Mouse (Mus musculus) cerebellum, adult 8-10 months (tissue): ENCODE measurements at regions not wholly inside any gene's neighbourhood (a gene's known extent, or its start where the extent isn't known, plus 50 kb on each side); places are given as distances from the start of the nearest gene placed in this dataset.

Experiments used
- DNase-seq: peaks from one replicate; pipeline ENCODE4 v3.0.0; 2022

GRCm38 (mm10) chr1:35429471-35429870 lies 579.7 kb downstream of the Plekhb2 start:
- DNase-seq: no peak

DNA sequence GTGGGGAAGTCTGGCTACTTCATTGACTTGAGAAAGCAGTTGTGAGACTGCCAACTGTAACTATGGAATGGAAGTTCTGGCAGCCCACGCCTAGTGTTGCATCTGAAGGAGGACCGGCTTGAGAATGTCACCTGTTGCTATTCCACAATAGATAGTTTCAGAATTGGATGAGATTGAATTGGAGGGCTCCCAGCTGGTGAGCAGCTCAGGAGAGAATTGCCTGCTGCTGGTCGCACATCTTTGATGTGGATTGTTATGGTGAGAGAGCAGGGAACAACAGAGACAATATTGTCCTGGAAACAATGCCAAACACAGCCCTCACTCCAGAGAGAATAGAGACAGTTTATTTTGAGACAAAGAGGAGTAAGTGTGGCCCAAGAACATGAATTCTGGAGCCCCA lies 585.9 kb downstream of the Plekhb2 start:
- no peak for DNase-seq

DNA sequence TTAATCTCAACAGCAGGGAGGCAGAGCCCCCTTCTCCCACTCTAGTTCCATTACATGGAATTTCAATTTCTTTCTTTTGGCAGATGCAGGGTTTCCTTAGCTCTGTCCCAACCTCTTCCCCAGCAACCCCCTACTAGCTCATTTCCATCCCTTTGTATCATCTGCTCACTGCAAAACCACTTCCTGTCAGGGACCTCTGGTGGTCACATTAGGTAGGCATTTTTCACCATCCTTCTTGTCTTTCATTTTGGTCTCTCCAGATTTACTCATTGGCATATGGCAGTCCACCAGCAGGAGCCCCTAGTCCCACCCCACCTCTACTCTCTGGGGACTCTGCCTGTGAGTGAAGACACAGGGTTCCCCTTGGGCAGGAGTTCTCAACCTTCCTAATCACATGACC lies 597.6 kb downstream of the Plekhb2 start:
- no peak for DNase-seq

GRCm38 (mm10) chr1:35452441-35453107 lies 602.8 kb downstream of the Plekhb2 start:
- DNase-seq: no peak

DNA sequence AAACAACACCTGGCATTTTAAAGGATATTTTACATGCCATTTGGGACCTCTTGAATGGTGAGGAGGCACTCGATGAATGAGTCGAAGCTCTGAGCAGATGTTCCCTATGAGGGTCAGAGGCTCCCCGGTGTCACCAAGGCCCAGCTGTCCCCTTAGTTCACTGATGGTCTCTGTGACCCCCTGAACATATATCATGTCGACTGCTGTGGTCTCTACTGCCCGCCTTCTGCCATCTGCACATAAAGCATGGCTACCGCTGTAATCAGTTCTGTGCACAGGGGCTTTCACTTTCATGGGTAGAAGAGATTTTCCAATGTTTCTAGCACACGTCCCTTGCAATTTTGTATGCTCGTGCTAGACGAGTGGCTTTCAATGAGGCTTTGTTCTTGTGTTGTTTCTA lies 607.8 kb downstream of the Plekhb2 start:
- DNase-seq: no peak

GRCm38 (mm10) chr1:35465081-35465480 lies 603.1 kb upstream of the Hs6st1 start:
- no peak for DNase-seq

DNA sequence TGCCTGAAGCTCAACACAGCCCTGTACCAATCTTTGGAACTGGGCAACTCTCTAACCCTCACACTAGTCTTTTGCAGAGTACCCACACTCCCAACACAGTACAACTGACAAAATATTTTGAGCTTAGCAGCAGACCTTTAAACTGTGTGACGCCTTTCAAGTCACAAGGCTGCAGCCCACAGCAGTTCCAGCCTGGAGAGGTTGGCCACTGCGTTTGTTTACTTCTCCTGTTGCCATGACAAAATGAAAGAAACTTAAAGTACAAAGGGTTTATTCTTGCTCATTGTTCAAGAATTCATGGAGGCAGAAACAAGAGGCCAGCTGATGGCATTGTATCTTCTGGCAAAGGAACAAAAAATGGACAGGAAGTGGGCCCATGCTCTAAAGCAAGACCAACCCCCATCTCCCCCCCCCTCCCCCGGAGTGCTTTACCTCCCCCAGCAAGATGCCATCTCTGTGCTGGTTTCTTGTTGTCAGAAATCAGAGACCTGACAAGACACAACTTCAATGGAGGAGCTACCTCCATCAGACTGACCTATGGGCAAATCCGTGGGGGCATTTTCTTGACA lies 598.9 kb upstream of the Hs6st1 start:
- no peak for DNase-seq

DNA sequence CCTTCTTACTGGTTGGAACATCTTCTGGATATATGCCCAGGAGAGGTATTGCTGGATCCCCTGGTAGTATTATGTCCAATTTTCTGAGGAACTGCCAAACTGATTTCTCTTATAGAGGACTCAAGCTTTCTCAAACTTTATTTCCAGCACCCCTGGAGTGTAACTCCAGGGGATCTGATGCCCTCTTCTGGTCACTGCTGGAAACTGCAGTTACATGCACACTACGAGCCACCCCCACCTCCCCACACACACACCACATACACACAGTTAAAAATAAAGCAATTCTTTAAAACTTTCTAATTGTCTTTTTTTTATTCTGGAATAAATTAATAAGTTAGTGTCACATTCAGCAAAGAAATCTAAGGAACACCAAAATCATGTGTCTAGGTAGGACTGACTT lies 589.9 kb upstream of the Hs6st1 start:
- no peak for DNase-seq

- no peak for DNase-seq
Measured at GRCm38 (mm10) chr1:35495963-35496362, 572.2 kb upstream of the Hs6st1 start.

DNA sequence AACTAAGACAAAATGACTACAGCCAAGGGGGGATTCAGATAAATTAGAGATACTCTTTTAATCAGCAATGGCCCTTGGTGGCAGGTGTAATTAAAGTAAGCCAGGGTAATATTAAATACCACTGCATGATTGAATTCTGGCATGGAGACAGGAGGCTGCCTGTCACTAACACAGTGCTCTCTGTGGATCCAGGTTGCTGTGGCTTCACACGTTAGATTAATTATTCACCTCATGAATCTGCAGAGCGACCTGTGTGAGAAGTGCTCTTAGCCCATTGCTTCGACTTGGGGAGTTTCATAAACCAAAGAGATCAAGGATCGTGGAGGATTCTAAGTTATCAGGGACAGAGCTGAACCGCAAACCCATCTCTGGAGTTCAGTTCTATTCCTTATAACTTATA lies 545.2 kb upstream of the Hs6st1 start:
- DNase-seq: no peak

- no peak for DNase-seq
Measured at GRCm38 (mm10) chr1:35523790-35524362, 544.3 kb upstream of the Hs6st1 start.

DNA sequence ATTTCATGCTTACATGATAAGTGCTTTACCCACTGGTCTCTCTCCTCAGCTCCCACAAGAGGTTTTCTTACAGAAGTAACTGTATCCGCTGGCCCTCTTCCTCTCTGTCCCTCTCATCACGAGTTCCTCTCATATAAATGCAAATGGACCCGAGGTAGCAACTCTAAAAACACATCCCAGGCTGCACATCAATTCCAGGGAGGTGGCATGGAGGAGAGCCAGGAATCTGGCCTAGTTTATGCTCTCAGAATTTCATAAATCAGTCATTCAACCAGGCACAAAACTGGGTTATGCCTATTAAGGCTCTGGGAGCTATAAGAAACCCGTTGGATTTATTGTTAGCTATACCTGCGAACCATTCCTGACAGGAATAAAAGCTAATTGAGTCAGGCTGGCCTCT lies 543.4 kb upstream of the Hs6st1 start:
- DNase-seq: no peak

- DNase-seq: no peak
Measured at GRCm38 (mm10) chr1:35527750-35528476, 540.3 kb upstream of the Hs6st1 start.

DNA sequence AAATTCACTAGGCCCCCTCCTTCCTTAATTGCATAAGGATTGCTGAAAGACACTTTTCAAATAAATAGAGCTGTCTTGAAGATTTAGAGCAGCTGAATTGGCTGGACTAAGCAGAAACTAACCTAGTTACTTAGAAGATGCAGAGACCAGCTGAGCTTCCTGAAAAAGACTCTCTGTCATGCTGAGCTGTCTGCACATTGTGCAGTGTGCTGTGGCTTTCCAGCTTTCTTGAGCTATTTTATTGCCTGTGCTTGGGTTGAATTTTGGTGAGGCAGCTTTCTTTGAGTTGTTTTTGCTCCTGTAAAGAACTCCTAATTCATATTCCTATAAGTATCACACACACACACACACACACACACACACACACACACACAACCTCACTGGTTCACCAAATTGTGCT lies 532.7 kb upstream of the Hs6st1 start:
- no peak for DNase-seq

DNA sequence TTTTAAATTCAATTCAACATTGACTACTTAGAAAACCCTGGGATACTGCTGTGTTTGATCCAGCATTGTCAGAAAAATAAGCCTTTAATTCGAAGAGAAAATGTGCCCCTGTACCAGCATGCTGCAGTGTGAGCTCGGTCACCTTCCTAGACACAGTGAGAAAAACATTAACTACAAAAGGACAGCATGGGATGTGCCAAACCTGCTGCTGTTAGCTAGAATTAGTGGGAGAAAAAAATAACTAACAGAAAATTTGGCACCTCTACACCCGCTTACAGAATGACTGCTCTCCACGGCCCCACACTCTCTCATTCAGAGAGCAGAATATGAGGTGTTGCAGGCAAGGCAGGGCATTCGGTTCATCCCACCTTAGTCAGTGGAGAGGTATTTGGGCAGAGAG lies 531.9 kb upstream of the Hs6st1 start:
- no peak for DNase-seq

GRCm38 (mm10) chr1:35548845-35549244 lies 519.4 kb upstream of the Hs6st1 start:
- no peak for DNase-seq

DNA sequence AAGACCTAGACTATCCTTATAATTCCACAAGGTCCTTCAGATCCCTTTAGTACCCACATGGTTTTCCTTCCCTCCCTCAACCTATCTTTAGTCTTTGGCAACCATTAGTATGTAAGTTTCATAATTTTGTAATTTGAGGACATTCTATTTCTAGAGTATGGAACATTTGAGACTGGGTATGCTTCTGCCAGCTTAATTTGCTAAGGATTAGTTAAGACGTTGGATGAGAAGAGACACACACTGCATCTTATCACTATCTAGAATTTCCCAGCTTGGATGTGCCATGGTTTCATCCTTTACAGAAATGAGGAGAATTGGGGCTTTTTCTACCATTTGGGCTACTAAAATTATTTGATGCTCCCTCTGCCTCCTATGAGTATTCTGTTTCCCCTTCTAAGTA lies 516.7 kb upstream of the Hs6st1 start:
- no peak for DNase-seq

- peak; percentile 5 for DNase-seq
Measured at GRCm38 (mm10) chr1:35562786-35563185, 505.4 kb upstream of the Hs6st1 start.

DNA sequence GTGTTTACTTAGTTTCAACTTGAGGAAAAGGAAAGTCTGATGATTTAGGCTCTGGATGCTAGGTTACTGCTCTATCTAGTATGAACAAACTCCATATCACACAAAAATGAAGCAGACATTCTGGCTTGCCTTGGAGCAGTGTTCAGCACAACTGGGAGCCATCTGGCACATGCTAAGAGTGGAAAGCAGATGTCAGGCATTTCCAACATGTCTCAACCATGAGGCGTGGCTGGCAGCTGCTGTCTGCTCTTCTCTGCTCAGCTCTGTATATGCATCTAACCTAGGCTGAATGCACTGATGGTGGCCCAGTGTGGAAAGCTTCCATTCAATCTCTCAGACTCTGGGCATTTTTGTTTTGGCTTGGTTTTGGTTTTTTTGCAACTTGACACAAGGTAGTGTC lies 493.0 kb upstream of the Hs6st1 start:
- DNase-seq: no peak

GRCm38 (mm10) chr1:35579392-35579791 lies 488.8 kb upstream of the Hs6st1 start:
- DNase-seq: no peak

DNA sequence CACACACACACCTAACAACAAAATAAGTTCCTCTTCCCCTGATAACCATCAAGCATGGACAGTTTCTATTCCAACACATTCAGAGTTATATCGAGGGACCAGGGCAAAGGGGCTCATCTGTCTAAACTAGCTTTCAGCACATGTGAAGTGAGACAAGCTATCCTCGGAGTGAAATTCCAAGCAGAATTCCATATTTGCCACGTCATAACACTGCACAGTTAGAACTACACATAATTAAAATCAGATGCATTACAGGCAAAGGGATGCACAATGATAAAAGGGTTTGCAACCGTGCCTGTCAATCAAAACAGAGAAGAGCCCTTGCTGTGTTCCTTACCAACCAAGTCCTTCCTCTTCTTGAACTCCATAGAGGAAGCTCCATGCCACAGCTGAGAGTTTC lies 488.2 kb upstream of the Hs6st1 start:
- no peak for DNase-seq

DNA sequence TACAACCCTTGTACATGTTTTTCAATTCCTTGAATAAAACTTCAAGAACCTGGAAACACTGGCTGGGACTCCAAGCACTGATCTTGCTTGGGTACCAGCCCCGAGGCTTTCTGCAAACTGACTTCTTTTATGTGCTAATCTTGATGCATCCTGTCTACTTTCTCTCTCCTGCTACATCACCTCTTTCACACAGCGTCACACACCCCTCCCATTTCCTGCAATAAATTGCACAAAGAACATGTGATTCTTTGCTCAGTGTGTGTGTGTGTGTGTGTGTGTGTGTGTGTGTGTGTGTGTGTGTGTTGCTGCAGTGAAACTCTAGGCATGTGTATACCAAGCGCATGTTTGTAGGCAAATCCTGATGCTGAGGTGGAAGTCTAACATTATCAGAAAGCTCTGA lies 487.7 kb upstream of the Hs6st1 start:
- DNase-seq: no peak

DNA sequence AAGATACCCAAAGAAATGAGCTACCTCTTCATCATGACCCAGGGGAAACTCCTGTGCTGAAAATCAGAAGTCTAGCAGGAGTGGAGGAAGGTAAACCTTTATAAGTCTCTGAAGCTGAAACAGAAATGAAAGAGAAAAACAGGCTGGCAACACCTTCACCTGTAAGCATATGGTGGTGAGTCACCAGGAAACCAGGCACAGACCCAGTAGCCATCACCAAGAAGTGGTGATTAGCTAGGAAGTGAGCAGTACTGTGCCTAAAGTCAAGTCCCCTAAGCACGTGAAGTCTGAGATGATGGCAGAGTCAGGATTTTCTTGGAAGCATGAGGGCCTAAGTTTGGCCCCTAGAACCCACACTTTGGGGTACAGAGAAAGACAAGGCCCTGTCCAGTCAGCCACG lies 480.3 kb upstream of the Hs6st1 start:
- peak; percentile 21 for DNase-seq

DNA sequence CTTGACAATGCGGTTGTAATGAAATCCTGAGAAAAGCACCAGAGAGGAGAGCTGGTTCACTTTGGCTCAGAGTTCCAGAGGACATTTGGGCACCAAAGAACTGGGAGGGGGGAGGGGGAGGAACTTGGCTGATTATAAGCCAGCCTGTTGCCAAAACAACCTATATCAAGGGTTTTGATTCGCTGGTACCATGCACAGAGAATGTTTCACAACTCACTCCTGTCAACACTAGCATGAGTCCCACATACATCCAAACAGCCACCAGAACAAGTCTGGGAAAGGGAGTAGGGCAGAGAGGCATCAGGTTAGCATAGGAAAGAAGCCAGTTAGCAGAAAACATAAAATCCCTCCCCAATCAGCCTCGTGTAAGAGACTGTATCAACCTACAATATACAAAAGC lies 479.3 kb upstream of the Hs6st1 start:
- no peak for DNase-seq
